Mouse (Mus musculus): ENCODE data around the gene Gm28635. TPM values are rescaled to one million over a fixed set of nuclear protein-coding genes. Genes with fewer than 3 reads are reported as not detected.

The Gm28635 gene
- polyA plus RNA-seq, 1 experiment from 2014 or later: not detected

DNA sequence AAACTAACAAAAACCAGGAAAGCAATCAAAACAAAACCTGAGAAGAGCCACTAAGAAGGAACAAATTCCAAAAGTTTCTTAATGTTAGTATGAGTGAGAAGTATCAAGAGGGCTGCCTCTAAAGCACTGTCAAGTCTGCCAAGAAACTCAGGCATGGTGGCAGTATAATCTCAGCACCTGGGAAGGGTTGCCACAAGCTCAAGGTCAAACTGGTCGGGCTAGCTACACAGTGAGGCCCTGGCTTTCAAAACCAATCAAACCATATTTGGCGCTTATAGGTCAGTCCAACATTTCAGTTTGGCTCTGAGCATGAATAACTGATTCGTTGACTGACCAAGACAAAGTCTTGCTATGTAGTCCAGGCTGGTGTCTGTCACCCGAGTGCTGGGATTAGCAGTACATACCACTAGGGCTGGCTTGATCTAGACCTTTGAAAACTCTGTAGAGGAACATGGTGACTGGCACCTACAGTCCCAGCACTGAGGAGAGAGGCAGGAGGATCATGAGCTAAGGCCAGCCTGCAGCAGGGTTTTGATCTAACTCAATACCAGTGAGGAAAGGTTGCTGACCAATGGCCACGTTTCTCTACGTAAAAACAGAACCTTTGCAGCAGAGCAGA lies 78.5 kb downstream of the Gm28635 start:
- Histone ChIP-seq H3K4me1 (no peaks in the 10 kb centered on the region), H3K4me2 (replicated peaks) (no peak overlapping the region), H3K9me3 (replicated peaks) (no peaks in the 10 kb centered on the region), H3K9ac (no peak overlapping the region), H3K36me3 (peaks cover 60% of the 10 kb centered on the region), H3K4me3 (no peak overlapping the region), H3K27me3 (no peaks in the 10 kb centered on the region), H3K27ac (no peak overlapping the region)
- ATAC-seq (ENCODE audit: low FRiP score): no peak
- WGBS: 92% methylated on average over 6 of the region's 6 CpGs

- Histone ChIP-seq H3K9ac (no peak overlapping the region), H3K4me2 (replicated peaks) (no peak overlapping the region), H3K4me3 (no peak overlapping the region), H3K36me3 (peaks cover 44% of the 10 kb centered on the region), H3K9me3 (replicated peaks) (no peaks in the 10 kb centered on the region), H3K27me3 (no peaks in the 10 kb centered on the region), H3K4me1 (no peaks in the 10 kb centered on the region), H3K27ac (no peak overlapping the region)
- ATAC-seq (ENCODE audit: low FRiP score): no peak
- 98% methylated on average over 1 of the region's 1 CpGs for WGBS
Measured at GRCm38 (mm10) chr2:84597123-84597522, 80.7 kb downstream of the Gm28635 start.

DNA sequence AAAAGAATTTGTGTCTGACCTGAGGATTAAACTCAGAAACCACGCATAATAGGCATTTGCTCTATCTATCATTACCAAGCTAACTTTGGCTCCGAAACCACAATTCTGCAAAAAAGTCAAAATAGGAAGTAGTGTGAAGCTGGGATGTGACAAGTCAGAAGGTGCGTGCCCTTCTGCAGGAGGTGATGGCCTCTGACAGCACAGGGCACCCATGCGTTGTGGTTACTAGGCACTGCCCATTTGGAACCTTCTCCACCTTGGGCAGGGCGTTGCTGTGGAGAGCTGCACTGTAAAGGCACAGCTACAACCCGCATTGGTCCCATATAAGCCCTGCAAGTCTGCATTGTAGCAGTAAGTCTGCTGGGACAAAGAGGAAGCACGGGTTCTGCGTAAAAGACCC lies 85.0 kb downstream of the Gm28635 start:
- no peak overlapping the region for H3K27ac ChIP-seq
- WGBS: 96% methylated on average over 8 of the region's 8 CpGs
- peaks cover 21% of the 10 kb centered on the region for H3K36me3 ChIP-seq
- no peaks in the 10 kb centered on the region for H3K4me1 ChIP-seq
- H3K4me2 ChIP-seq (replicated peaks): no peak overlapping the region
- H3K9ac ChIP-seq: no peak overlapping the region
- ATAC-seq (ENCODE audit: low FRiP score): no peak
- H3K9me3 ChIP-seq (replicated peaks): no peaks in the 10 kb centered on the region
- no peak overlapping the region for H3K4me3 ChIP-seq
- H3K27me3 ChIP-seq: no peaks in the 10 kb centered on the region

DNA sequence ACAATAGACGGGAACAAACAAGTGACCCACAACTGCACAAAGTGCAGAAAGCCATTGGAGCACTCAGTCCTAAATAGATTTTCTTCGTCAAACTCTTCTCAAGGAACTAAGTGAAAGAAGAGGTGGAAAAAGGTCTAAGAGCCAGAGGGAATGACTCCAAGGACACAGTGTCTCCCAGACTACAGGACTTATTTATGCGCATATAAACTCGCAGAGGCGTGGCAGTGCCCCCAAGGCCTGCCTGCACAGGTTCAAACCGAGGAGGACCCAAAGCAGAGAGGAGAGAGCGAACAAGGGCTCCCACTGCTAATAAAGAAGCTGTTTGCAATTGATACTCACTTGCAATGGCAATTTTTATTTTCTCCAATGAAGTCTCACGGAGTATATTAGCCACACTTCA lies 92.1 kb downstream of the Gm28635 start:
- Histone ChIP-seq H3K27me3 (no peaks in the 10 kb centered on the region), H3K27ac (no peak overlapping the region), H3K4me3 (no peak overlapping the region), H3K4me1 (no peaks in the 10 kb centered on the region), H3K9ac (no peak overlapping the region), H3K36me3 (no peaks in the 10 kb centered on the region), H3K9me3 (replicated peaks) (no peaks in the 10 kb centered on the region), H3K4me2 (replicated peaks) (no peak overlapping the region)
- no peak for ATAC-seq (ENCODE audit: low FRiP score)
- 79% methylated on average over 8 of the region's 8 CpGs for WGBS

GRCm38 (mm10) chr2:84582286-84582685 lies 95.6 kb downstream of the Gm28635 start:
- Histone ChIP-seq H3K9ac (no peak overlapping the region), H3K4me2 (replicated peaks) (no peak overlapping the region), H3K4me3 (no peak overlapping the region), H3K4me1 (no peaks in the 10 kb centered on the region), H3K27me3 (no peaks in the 10 kb centered on the region), H3K9me3 (replicated peaks) (no peaks in the 10 kb centered on the region), H3K27ac (no peak overlapping the region), H3K36me3 (peaks cover 4% of the 10 kb centered on the region; the same call in 1 of the 2 replicates)
- 83% methylated on average over 5 of the region's 5 CpGs for WGBS
- ATAC-seq (ENCODE audit: low FRiP score): no peak

DNA sequence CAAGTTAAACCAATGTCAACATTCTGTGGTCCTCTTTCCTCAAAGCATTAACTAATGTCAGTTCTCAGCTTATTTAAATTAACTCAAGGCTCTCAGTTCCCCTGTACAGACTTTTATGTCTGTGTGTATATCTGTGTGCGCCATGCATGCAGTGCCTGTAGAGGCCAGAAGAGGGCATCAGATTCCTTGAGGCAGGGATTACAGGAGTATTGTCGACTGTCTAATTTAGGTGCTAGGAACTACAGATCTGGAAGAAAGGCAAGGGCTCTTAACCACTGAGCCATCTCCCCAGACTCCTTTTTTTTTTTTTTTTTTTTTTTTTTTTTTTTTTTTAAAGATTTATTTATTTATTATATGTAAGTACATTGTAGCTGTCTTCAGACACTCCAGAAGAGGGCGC lies 96.6 kb downstream of the Gm28635 start:
- no peak overlapping the region for H3K9ac ChIP-seq
- 81% methylated on average over 2 of the region's 3 CpGs for WGBS
- no peak overlapping the region for H3K27ac ChIP-seq
- peaks cover 7% of the 10 kb centered on the region; the same call in 1 of the 2 replicates for H3K36me3 ChIP-seq
- H3K9me3 ChIP-seq (replicated peaks): no peaks in the 10 kb centered on the region
- no peak overlapping the region for H3K4me2 ChIP-seq (replicated peaks)
- no peaks in the 10 kb centered on the region for H3K4me1 ChIP-seq
- ATAC-seq (ENCODE audit: low FRiP score): no peak
- H3K4me3 ChIP-seq: no peak overlapping the region
- no peaks in the 10 kb centered on the region for H3K27me3 ChIP-seq

GRCm38 (mm10) chr2:84579311-84579710 lies 98.5 kb downstream of the Gm28635 start:
- H3K9me3 ChIP-seq (replicated peaks): no peaks in the 10 kb centered on the region
- H3K4me2 ChIP-seq (replicated peaks): no peak overlapping the region
- no peak for ATAC-seq (ENCODE audit: low FRiP score)
- no peaks in the 10 kb centered on the region for H3K27me3 ChIP-seq
- no peak overlapping the region for H3K27ac ChIP-seq
- no peaks in the 10 kb centered on the region for H3K4me1 ChIP-seq
- WGBS: 84% methylated on average over 2 of the region's 2 CpGs
- H3K4me3 ChIP-seq: no peak overlapping the region
- H3K36me3 ChIP-seq: peaks cover 7% of the 10 kb centered on the region; the same call in 1 of the 2 replicates
- H3K9ac ChIP-seq: no peak overlapping the region

GRCm38 (mm10) chr2:84574130-84574529 lies 103.7 kb downstream of the Gm28635 start:
- WGBS: 93% methylated on average over 4 of the region's 4 CpGs
- no peaks in the 10 kb centered on the region for H3K9me3 ChIP-seq (replicated peaks)
- H3K4me3 ChIP-seq: no peak overlapping the region
- no peaks in the 10 kb centered on the region for H3K27me3 ChIP-seq
- no peak for ATAC-seq (ENCODE audit: low FRiP score)
- H3K4me1 ChIP-seq: no peaks in the 10 kb centered on the region
- no peak overlapping the region for H3K27ac ChIP-seq
- H3K4me2 ChIP-seq (replicated peaks): no peak overlapping the region
- no peak overlapping the region for H3K9ac ChIP-seq
- H3K36me3 ChIP-seq: peaks cover 7% of the 10 kb centered on the region; the same call in 1 of the 2 replicates

GRCm38 (mm10) chr2:84556888-84557514 lies 120.8 kb downstream of the Gm28635 start:
- 45% methylated on average over 10 of the region's 10 CpGs for WGBS
- H3K9me3 ChIP-seq (replicated peaks): no peaks in the 10 kb centered on the region
- H3K4me2 ChIP-seq (replicated peaks): peak overlapping the region; percentile 29
- H3K4me3 ChIP-seq: 0 out of 2 replicates have a peak overlapping the region, but pooled peaks have one; percentile 1
- peak; percentile 46; the same call in 1 of the 2 replicates for ATAC-seq (ENCODE audit: low FRiP score)
- H3K4me1 ChIP-seq: peaks cover 4% of the 10 kb centered on the region; the same call in 1 of the 2 replicates
- no peaks in the 10 kb centered on the region for H3K27me3 ChIP-seq
- H3K9ac ChIP-seq: no peak overlapping the region
- no peak overlapping the region for H3K27ac ChIP-seq
- H3K36me3 ChIP-seq: no peaks in the 10 kb centered on the region

Other genes with a start within 250 kb of the Gm28635 start
- gene Tfpi, start 201.3 kb downstream of the Gm28635 start, polyA plus RNA-seq (2016; fragmentation: Nextera tagmentation; extraction: Ambion mirVana): 18.7 and 25.7 TPM in 2 replicates
- gene Ctnnd1, start 27.3 kb downstream of the Gm28635 start, polyA plus RNA-seq (2016; fragmentation: Nextera tagmentation; extraction: Ambion mirVana): 52.8 and 62.7 TPM in 2 replicates
- gene Btbd18, start 19.0 kb downstream of the Gm28635 start, polyA plus RNA-seq (2016; fragmentation: Nextera tagmentation; extraction: Ambion mirVana): 0.32 and 0.48 TPM in 2 replicates
- 281 and 304 TPM in 2 replicates for gene Selenoh, start 7.3 kb downstream of the Gm28635 start, polyA plus RNA-seq (2016; fragmentation: Nextera tagmentation; extraction: Ambion mirVana)
- gene Med19, start 361 bp upstream of the Gm28635 start, polyA plus RNA-seq (2016; fragmentation: Nextera tagmentation; extraction: Ambion mirVana): 49.3 and 50.0 TPM in 2 replicates
- 172 and 181 TPM in 2 replicates for gene Tmx2, start 1.1 kb upstream of the Gm28635 start, polyA plus RNA-seq (2016; fragmentation: Nextera tagmentation; extraction: Ambion mirVana)
- gene Zdhhc5, start 37.1 kb upstream of the Gm28635 start, polyA plus RNA-seq (2016; fragmentation: Nextera tagmentation; extraction: Ambion mirVana): 30.0 and 33.8 TPM in 2 replicates
- 35.0 and 37.0 TPM in 2 replicates for gene Clp1, start 49.3 kb upstream of the Gm28635 start, polyA plus RNA-seq (2016; fragmentation: Nextera tagmentation; extraction: Ambion mirVana)
- 21.0 and 22.4 TPM in 2 replicates for gene Ypel4, start 56.0 kb upstream of the Gm28635 start, polyA plus RNA-seq (2016; fragmentation: Nextera tagmentation; extraction: Ambion mirVana)
- gene Gm19426, start 65.6 kb upstream of the Gm28635 start, polyA plus RNA-seq (2016; fragmentation: Nextera tagmentation; extraction: Ambion mirVana): 9.7 and 10.9 TPM in 2 replicates
- 35.4 and 43.2 TPM in 2 replicates for gene Serping1, start 97.4 kb upstream of the Gm28635 start, polyA plus RNA-seq (2016; fragmentation: Nextera tagmentation; extraction: Ambion mirVana)
- 32.9 and 34.0 TPM in 2 replicates for gene Ube2l6, start 120.8 kb upstream of the Gm28635 start, polyA plus RNA-seq (2016; fragmentation: Nextera tagmentation; extraction: Ambion mirVana)
- gene Smtnl1, start 144.6 kb upstream of the Gm28635 start, polyA plus RNA-seq (2016; fragmentation: Nextera tagmentation; extraction: Ambion mirVana): 0.13 TPM in 1 of 2 replicates, not detected in the other
- gene Timm10, start 149.0 kb upstream of the Gm28635 start, polyA plus RNA-seq (2016; fragmentation: Nextera tagmentation; extraction: Ambion mirVana): 35.0 and 35.8 TPM in 2 replicates
- 9.1 and 12.0 TPM in 2 replicates for gene Slc43a1, start 160.8 kb upstream of the Gm28635 start, polyA plus RNA-seq (2016; fragmentation: Nextera tagmentation; extraction: Ambion mirVana)
- 5.2 and 6.4 TPM in 2 replicates for gene Rtn4rl2, start 208.7 kb upstream of the Gm28635 start, polyA plus RNA-seq (2016; fragmentation: Nextera tagmentation; extraction: Ambion mirVana)

All from hindbrain, embryonic 12.5 days (tissue).